Mouse (Mus musculus): ENCODE measurements around the gene Atxn2. TPM values are rescaled to one million over a fixed set of nuclear protein-coding genes. Genes with fewer than 3 reads are reported as not detected.
"Not testable (repeated sequence)": the region's sequence is repeated elsewhere in the genome, so short reads cannot be mapped to it uniquely, and the experiment has no call there.

Atxn2 gene
- total RNA-seq (2021), result 10 to 100 TPM; 84.9 to 95.4 TPM
- long read RNA-seq, experiment 1, partial matches to known transcripts, result 9 of 18 reads
- long read RNA-seq, experiment 1, other reads (novel, unspliced or antisense), result 9 of 18 reads
- long read RNA-seq, experiment 2, full-length matches to known transcripts, result 1 of 18 reads
- long read RNA-seq, experiment 2, partial matches to known transcripts, result 5 of 18 reads
- long read RNA-seq, experiment 2, other reads (novel, unspliced or antisense), result 12 of 18 reads

DNA sequence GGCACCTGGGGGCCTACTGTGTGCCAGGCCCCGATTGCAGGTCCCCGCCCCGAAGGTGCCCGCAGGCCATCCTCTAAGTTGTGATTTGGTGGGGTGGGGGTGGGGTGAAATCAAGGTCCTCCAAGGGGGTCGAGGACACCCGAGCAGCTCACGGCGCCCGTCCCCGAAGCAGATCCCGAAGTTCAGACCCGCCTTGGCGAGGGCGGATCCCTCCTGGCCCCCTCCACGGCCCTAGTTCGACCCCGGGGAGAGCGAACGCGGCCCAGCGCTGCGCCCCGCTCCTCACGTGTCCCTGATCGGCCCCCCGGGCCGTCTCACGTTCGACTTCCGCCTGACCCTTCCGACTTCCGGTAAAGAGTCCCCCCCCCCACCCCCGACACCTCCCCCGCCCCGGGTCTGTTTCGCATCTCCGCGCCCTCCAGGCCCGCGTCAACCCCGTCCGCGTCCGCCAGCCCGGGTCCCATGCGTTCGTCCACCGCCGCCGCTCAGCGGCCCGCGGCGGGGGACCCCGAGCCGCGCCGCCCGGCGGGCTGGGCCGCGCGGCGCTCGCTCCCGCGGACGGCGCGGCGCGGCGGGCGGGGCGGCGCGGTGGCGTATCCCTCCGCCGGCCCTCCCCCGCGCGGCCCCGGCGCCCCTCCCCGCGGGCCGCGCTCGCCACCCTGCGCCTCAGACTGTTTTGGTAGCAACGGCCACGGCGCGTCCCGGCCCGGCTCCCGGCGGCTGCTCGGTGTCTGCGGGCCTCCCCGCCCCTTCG lies at the start of gene Atxn2:
Gene Atxn2 (plus strand): TSS at position 164 of the 754 bp plus-strand sequence.
- peak; percentile 83 to 87 for DNase-seq
- intact Hi-C loops (cut with DNase I), result loop anchor here (5.0 kb wide), 1 partner anchor 126 kb away; the partner anchor contains the start of gene Sh2b3

DNA sequence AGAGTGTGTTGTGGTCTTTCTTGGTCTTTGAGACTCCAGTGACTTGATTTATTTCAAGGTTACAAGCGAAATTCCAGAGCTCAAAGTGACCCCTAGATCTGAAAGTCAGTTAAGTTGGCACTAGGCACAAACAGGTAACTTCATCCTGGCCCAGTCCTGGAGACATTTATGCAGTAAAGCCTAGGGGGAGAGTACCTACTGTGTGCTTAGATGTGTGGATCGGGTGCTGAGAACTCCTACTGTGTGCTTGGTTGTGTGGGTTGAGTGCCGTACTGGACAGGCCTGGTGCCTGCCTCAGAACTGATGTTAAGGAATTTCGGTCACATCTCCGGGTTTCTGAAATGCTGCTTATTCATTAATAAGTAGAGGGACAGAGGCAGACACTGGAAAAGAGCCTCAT lies 49.6 kb upstream of the Atxn2 start:
- intact Hi-C loops (cut with DNase I), result no loop called here
- DNase-seq, result no peak

DNA sequence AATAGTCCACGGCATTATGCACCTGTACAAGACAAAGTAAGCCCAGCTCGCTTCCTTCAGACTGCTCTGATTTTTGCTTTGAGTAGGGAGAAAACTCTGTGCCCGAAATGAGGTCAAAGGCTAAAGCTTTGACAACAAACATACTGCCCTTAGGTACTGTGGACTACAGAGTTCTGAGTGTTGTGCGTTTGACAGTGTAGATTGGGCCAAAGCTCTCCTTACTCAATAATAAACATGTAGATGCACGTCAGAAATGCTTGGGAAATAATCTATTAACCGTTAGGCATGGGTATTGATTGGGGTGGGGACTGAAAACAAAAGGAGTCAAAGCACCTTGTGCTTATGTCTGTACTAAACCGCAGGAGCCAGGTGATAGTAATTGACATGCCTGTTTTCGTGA lies 47.7 kb upstream of the Atxn2 start:
- intact Hi-C loops (cut with DNase I), result no loop called here
- no peak for DNase-seq

DNA sequence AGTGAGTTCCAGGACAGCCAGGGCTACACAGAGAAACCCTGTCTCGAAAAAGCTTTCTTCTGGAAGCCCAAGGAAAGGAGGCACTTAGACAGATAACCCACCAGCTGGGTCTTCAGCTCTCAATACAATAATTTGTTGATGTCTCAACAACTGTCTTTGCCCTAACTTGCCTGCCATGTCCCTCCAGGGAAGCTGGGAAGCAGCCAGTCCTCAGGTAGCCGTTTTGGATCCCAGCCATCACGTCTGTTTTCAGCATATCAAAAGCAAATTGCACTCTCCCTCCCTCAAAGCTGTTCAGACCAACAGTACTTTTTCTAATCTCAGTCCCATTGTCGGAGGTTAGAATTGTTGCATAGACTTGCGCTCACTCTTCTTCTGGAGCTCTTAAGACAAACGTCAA lies 47.1 kb upstream of the Atxn2 start:
- intact Hi-C loops (cut with DNase I), result no loop called here
- DNase-seq, result no peak

GRCm38 (mm10) chr5:121664971-121665370 lies 46.2 kb upstream of the Atxn2 start:
- intact Hi-C loops (cut with DNase I), result no loop called here

DNA sequence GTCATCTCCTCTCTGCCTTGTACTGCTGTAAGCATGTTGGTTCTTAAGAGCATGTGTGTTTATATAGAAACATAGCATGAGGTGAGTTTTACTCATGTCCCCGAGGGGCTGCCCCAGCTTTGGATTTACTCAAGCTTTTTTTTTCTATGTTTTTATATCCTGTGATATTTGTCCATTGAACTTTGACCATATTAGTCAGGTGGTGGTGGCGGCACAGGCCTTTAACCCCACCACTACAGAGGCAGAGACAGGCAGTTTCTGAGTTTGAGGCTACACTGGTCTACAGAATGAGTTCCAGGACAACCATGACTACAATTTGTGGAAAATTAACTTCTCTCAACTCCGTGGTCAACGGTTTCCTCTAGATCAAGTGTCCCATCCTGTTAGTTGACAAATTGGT lies 44.1 kb upstream of the Atxn2 start:
- intact Hi-C loops (cut with DNase I), result no loop called here
- no peak for DNase-seq

More at GRCm38 (mm10) chr5:121664971-121665370, 46.2 kb upstream of the Atxn2 start:
- DNase-seq, result no peak

DNA sequence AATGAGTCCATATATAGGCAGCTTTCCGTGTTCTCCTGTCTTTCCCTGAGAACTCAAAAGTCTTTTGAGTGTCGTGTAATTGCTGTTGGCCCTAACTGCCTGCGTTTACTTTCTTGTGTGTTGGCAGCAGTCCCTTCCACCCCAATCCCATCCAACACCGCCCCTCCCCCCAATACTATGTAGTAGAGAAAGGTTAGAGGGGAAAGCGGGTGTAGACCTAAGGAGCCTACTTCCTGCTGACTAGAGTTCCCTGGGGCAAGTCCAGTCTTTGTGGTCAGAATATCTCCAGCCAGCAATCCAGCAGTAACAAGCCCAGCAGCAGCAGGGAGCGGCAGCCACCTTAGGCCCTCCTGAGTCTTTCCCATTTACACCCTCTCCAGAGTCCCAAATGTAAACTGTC lies 42.7 kb upstream of the Atxn2 start:
- intact Hi-C loops (cut with DNase I), result no loop called here
- DNase-seq, result no peak

DNA sequence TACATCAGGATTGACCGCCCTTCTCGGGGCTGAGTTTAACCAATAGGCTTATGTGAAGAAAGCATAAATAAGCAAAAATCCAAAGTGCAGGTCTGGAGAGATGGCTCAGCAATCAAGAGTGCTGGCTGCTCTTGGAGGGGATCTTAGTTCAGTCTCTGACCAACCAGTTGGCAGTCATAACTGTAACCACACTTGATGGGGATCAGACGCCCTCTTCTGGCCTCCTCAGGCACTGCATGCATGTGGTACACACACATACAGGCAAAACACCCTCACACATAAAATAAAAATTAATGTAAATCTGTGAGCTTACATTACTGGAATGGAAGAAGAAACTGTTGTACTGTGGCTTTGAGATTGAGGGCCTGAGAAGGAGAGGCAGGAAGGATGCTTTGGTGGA lies 40.7 kb upstream of the Atxn2 start:
- intact Hi-C loops (cut with DNase I), result no loop called here
- no peak for DNase-seq

- intact Hi-C loops (cut with DNase I), result no loop called here
- no peak for DNase-seq
Observed at GRCm38 (mm10) chr5:121682250-121682649, 28.9 kb upstream of the Atxn2 start.

DNA sequence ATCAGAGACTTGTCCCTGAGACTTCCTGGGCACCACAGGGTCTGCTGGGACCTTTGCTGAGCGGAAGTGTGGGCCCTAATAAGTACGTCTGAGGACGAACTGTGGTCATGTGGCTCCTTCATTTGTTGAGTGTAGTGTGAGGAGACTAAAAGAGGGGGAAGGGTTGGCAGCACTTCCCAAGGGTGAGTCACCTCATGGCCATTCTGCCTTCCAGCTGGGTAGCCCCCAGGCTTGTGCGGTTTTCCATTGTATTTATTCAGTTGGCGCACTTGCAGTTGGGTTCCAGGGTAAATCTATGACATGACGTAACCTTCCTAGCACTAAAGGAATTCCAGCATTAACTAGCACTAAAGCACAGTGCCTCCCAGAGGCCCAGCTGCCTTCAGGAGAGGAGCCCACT lies 25.6 kb upstream of the Atxn2 start:
- intact Hi-C loops (cut with DNase I), result no loop called here
- DNase-seq, result no peak

DNA sequence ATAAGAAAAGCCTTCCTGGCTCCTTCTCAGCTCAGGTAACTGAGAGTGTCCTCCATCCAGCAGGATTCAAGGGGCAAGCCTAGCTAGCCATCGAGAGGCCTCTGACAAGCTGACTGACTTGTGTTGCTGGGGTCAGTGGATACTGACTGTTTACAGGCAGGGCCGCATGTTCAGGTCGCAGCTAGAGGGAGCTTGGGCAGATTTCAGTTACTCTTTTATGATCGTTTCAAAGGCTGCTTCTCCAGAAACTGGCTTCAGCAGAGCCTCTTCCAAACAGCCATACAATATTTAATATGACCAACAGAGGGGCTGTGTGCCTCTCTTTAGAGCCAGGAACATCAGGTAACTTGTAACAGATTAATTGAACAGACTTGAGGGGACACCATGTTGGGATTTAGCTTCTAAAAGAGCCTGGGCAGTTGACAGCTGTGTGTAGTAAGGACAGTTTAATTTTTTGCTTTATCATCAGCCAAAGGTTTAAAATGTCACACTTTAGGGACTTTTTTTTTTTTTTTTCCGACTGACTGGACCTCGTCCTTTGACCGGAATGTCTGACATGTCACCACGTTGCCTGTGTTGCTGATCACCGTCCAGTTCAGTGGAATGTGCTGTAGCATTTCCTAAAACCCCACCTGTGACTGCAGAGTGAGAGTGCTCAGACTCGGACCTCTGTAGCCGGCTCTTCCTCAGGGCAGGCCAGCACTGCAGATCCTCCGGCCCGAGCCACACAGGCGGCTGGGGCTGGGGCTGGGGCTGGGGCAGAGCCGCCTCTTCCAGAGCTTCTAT lies 24.8 kb upstream of the Atxn2 start:
- no peak for DNase-seq
- intact Hi-C loops (cut with DNase I), result no loop called here

DNA sequence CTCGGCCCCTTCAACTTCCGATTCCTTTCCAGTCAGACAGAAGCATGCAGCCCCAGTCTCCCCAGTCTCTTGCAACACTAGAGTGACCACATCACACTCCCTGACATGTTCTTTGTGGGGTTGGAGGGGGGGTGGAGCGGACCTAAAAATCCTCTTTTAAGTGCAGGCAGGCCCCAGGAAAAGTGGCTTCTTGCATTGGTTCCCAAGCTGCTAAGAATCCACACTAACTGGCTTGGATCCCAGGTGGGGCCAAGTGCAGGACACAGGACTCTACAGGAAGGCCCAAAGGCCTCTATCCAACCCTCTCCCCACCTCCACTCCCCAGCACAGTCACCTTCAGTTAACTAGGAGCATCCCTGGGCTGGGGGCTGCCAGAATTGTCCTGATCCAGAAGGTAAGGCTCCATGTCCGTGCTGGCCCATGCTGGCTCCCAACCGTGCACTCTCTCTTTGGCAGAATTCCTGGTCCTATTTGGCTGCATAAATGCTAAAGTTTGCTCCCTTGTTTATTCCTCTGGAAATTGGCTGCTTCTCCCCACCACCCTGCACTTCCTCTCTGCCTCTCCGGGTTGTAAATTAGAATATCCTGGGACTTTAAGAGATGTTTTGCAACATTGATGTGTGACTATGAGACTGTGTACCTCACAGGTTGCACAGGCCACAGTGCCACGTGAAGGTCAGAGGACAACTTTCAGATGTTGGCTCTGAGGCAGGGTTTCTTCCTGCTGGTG lies 20.5 kb upstream of the Atxn2 start:
- DNase-seq, result peak; percentile 44 to 55
- intact Hi-C loops (cut with DNase I), result no loop called here

DNA sequence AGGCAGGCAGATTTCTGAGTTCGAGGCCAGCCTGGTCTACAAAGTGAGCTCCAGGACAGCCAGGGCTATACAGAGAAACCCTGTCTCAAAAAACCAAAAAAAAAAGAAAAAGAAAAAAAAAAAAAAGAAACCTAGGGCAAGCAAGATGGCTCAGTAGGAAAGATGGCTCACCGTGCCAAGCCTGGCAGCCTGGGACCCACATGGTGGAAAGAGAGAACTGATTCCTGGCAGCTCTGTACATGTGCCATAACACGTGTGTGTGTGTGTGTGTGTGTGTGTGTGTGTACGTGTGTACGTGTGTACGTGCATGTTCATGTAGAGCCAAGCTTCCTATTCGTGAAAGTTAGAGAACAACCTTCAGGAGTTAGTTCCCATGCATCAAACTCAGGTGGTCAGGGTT lies 19.7 kb upstream of the Atxn2 start:
- intact Hi-C loops (cut with DNase I); DNase-seq: not testable (repeated sequence)

DNA sequence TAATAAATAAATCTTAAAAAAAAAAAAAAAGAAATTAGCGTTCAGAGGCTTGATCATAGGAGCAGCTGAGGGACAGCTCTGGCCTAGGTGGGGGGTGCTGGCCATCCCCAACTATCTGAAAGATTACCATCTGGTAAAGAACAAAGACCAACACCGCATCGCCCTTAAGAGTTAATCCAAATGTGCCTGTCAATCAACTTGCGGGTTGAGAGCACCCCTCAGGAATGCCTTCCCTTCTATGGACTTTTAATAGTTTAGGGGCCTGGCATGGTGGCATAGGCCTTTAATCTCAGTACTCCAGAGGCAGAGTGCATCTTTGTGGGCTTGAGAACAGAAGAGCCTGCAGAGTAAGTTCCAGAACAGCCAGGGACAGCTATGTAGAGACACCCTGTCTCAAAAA lies 18.2 kb upstream of the Atxn2 start:
- intact Hi-C loops (cut with DNase I), result no loop called here
- DNase-seq, result no peak

- intact Hi-C loops (cut with DNase I), result no loop called here
- DNase-seq, result no peak
Observed at GRCm38 (mm10) chr5:121696761-121697160, 14.4 kb upstream of the Atxn2 start.

- intact Hi-C loops (cut with DNase I), result no loop called here
- no peak for DNase-seq
Observed at GRCm38 (mm10) chr5:121699891-121700290, 11.2 kb upstream of the Atxn2 start.

- intact Hi-C loops (cut with DNase I), result no loop called here
- peak; percentile 13 to 29 for DNase-seq
Observed at GRCm38 (mm10) chr5:121700496-121700895, 10.6 kb upstream of the Atxn2 start.

DNA sequence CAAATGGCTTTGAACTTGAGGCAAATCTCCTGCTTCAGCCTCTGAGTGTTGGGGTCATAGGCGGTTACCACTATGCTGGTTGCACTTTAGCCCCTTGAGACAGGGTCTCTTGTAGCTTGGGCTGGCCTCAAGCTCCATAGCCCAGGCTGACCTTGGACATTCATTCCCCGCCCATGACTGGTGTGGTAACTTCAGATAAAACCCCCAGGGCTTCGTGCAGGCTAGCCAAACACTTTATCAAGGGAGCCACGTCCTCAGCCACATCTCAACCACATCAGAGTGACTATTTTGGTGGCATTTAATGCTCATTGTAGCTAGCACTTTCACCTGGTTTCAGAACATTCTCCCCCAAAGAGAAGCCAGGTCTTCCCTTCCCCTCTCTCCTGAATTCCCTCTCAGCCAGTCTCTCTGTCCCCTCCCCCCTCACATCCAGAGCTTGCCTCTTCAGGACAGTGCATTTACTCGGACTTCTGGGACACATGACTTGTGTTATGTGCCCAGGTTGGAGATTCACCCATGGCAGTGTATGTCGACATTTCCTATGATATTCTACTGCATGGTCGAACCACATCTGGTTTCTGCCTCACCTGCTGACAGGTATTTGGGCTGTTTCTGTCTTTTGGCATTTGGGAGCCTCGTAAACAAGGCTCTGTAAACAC lies 9.9 kb upstream of the Atxn2 start:
- DNase-seq, result no peak
- intact Hi-C loops (cut with DNase I), result no loop called here

- intact Hi-C loops (cut with DNase I), result no loop called here
- no peak for DNase-seq
Observed at GRCm38 (mm10) chr5:121703341-121703740, 7.8 kb upstream of the Atxn2 start.

Data from gastrocnemius, postnatal 36 days (tissue).